Mouse (Mus musculus) thymus, postnatal 36 days (tissue): ENCODE data around the gene Nectin3.
A peak's percentile ranks its signal among the peaks of the same experiment; 100 is the strongest.

Source experiments
- DNase-seq, 2 experiments: peaks; one replicate each; pipeline ENCODE4 v3.0.0; 2022; ENCODE audit warnings: mixed read lengths in 2 of 2

The Nectin3 gene

DNA sequence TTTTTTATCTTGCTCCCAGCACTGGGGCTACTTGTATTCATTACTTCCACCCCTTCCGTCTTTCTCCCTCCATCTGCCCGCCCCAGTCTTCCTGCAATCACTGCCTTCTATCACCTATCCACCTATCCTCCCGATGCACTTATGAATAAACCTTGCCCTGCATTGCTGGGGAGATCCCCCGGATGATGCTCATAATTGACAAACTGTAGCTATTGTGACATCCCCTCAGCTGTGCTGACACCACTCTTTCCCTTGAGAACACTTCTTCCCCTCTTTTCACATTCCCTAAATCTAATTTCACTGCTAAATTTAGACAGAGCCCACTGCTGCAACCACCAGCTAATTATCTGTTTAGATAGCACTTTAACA lies at the start of gene Nectin3:
TSS of gene Nectin3 (minus strand) at position 105 of the 369 bp plus-strand sequence.
- DNase-seq: no peak

GRCm38 (mm10) chr16:46538092-46538491 lies 39.8 kb upstream of the Nectin3 start:
- DNase-seq: no peak

DNA sequence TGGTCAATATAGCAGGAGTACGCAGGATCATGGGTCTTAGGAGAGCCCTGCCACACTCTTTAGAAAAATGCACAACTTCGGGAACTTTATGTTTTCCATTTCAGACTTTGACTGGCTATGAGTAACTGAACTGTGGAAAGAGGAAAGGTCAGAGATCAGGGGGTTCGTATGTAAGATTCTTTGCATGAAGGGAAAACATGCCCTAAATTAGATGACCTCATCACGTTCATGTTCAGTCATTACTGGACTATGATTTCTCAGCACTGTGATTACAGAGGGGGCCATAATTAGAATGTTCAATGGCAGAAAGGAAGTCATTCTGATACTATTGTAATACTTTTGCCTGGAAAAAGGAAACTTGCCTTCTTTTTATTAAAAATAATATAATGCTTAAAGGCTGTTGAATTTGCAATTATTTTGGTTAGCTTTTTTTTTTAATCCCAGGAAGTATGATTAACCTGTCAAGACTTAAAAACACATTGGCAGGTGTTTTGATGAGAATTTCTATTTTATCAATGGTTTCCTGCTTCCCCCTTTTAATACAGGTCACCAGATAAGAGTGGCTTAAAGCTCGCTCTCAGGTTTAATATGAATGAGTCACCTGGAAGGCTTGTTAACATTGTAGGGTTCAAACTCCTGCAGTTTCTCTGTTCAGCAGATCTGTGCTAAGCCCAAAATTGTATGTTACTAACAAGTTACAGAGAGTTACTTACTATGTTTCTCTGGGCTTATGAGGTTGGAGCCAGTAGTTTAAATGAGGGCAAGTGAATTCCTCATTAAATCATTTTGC lies 34.3 kb upstream of the Nectin3 start:
- no peak for DNase-seq

DNA sequence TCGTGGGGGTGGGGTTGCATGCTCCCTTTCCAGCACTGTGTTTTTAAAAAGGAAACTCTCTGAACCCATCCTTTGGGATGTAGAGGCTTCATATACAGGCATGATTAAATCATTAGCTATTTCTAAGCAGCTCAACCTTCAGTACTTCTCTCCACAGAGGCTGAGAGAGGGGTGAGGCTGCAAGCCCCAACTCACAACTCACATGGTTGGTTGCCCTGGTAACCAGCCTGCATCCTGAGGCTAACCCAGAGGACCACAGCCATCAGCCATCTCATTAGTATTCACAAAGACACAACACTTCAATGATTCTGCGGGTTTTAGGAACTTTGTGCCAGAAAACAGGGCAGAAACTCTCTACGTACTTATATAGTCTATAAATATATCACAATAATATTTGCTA lies 32.7 kb upstream of the Nectin3 start:
- no peak for DNase-seq

GRCm38 (mm10) chr16:46520885-46521417 lies 22.6 kb upstream of the Nectin3 start:
- DNase-seq: no peak

GRCm38 (mm10) chr16:46519606-46520005 lies 21.3 kb upstream of the Nectin3 start:
- DNase-seq: no peak

DNA sequence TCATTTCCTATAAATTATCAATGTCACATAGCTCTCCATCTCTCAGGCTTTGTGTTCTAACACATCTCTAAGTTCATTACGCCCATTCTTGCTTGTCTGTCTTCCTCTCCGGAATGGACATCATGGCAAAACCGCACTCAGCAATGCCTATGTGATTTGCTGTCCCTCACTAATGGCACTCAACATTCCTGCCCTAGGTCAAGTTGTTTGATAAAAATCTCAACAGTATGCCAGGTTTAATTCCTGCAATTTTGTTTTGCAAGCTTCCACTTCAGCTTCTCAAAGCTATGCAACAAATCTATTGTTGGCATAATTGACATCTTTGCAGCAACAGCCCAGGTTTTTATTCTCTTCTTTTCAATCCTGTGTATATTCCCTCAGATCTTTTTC lies 9.6 kb upstream of the Nectin3 start:
- no peak for DNase-seq

DNA sequence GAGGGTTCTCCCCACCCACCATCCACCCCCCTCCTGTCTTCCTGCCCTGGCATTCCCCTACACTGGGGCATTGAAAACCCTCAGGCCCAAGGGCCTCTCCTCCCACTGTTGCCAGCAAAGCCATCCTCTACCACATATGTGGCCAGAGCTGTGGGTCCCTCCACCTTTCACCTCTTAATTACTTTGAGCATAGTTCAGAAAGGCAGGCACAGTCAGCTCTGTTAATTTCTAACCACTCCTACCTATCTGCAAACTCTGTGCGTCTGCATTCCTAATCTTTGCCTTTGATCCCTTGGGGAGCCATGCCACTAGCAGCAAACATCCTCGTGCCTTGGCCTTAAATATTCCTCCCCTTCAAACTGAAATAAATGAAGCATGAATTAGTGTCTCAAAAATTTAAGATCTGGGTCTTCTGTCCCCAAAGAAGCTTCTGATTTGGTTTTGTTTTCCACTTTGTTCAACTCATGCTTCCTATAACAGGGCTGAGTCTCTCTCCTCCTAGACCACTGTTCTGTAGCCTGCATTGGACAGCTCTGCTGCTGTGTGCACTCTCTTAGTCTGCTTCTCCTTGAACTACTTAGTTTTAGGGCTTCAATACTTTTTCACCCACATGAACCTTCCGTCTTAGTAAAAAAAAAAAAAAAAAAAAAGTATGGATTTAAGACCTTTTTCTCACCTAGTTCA lies 9.1 kb upstream of the Nectin3 start:
- DNase-seq: no peak

- DNase-seq: no peak
Observed at GRCm38 (mm10) chr16:46504006-46504405, 5.7 kb upstream of the Nectin3 start.

- no peak for DNase-seq
Observed at GRCm38 (mm10) chr16:46502311-46502710, 4.0 kb upstream of the Nectin3 start.

GRCm38 (mm10) chr16:46500759-46501158 lies 2.4 kb upstream of the Nectin3 start:
- DNase-seq: no peak

- DNase-seq: peak in 1 of 2 experiments; percentile 1
Observed at GRCm38 (mm10) chr16:46497686-46498420, 472 bp downstream of the Nectin3 start.

DNA sequence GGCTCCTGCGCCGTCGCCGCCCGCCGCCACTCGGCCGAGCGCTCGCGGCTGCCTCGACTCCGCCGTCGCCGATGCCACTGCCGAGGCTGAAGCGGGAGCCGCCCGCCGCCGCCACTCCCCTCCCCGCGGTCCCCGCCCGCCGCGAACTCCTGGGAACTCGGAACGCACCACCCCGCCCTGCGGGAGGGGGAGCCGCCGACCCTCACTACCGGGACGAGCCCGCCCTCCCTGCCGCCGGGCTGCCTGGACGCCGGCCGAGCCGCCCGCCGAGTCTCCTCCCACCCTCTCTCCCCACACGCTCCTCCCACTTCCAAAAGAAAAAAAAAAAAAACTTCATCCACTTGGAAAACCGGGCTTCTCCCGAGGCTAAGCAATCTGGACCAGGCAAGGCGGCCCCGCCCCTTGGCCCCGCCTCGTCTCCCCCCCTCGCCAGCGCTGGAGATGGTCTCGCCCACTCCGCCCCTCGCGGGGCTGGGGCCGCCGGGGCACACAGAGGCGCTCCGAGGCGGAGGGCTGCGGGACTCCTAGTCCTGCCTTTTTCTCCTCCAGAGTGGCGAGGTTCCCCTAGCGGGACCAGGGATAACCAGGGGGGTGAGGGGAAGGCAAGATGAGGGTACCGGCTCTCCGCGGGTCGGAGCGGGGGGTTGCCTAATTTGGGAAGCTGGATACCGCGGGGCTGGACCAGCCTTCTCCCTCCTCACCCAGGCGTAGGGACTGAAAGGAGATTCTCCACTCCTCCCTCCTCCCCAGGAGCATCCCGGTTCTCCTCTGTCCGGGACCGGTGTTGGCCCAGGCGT lies 1.2 kb downstream of the Nectin3 start:
- DNase-seq: peak; percentile 86 to 88

DNA sequence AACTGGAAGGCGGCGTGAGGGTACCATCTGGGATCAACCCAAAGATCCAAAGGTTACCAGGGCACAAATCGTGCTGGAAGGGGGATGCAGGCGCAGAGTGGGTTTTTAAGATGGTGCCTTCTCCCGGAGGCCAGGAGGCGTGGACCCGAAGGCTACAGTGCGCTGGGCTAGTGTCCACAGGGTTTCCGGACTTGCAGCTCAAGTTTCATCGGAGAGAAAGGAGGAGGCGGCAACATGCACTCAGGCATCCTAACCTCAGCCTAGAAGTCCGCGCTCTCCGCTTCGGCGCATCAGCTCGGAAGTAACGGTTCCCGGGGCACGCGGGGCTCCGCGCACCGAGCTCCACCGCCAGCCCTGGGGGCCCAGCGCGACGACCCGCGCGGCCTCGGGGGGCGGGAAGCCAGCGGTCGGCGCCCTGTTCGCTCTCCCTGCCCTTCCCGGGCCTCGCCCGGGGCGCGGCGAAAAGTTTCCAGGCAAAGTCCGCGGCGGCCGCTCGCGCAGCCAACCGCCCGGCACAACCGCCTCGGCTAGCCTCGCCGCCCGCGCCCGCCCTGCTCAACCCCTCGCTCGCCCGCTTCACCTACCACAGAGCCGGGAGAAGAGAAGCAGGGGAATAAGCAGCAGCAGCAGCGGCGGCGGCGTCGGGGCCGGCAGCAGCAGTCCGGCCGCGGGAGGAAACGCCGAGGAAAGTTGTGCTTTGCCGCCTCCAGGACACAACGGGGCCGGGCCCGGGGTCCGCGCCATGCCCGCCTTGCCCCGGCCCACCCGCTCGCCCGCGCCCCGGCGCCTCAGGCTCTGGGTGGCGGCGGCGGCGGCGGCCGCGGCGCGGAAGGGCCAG lies 2.1 kb downstream of the Nectin3 start:
- DNase-seq: peak in 1 of 2 experiments; percentile 9

GRCm38 (mm10) chr16:46495201-46495600 lies 3.1 kb downstream of the Nectin3 start:
- no peak for DNase-seq

- DNase-seq: peak in 1 of 2 experiments; percentile 2
Observed at GRCm38 (mm10) chr16:46487436-46488097, 10.8 kb downstream of the Nectin3 start.

DNA sequence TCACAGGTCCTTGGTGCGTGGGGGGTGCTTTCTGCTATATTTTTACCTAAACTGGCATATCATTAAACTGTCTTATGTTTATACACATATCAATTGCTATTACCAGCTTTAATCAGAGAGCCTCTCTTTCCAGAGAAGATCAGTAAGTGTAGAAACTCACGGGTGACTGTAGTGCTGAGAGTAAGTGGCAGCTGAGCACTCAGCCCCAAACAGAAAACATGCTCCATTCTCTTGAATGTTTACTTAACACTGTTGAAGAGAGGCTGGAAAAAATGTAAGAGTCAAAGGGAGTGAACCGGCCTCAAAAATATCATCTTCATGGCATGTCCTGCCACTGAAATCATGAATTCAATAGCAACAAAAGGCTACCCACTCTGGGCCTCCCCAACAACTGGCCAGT lies 21.0 kb downstream of the Nectin3 start:
- DNase-seq: no peak

- no peak for DNase-seq
Observed at GRCm38 (mm10) chr16:46451421-46451820, 46.9 kb downstream of the Nectin3 start.

DNA sequence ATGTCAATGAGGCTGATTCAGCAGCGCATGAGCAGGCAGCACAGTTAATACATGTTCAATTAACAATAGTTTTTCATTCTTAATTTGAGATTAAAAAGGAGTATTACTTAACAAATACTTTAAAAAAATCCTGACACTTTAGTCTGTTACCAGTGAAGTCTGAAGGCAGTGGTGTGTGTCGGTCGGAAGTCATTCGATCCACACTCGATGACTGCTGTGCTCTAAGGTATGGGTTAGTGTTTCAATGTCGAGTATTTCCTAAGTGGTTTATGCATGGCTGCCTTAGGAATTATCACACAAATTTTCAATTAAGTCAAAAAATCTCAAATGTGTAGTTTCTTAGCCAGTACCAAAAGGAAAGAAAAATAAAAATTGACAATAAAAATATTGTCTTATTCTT lies 49.3 kb downstream of the Nectin3 start:
- no peak for DNase-seq

GRCm38 (mm10) chr16:46431317-46431716 lies 67.0 kb downstream of the Nectin3 start:
- no peak for DNase-seq

DNA sequence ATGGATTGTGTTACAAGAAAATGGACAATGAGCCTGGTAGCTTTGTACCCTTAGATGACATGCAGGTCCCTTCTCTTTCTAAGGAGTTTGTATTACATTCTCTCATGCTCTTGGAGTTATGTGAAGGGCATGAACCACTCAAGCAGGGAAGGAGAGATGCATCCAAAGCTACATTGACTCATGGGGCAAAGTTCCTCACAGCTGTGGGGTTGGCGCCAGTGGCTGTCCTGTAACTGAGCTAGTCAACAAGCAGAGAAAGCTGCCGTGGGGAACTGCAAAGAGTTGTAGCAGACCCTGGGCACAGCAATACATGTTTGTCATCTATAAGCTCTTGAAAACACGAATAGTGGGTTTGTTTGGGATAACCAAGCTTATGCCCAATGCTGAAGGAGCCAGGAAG lies 82.1 kb downstream of the Nectin3 start:
- no peak for DNase-seq
